Mouse (Mus musculus) stomach, embryonic 16.5 days (tissue): ENCODE measurements around the gene Efna1. TPM values are rescaled to one million over a fixed set of nuclear protein-coding genes. Genes with fewer than 3 reads are reported as not detected.

Experiments used
- ATAC-seq: fragments of 200-750 bp; cut with Nextera tagmentation; 2 replicates; pipeline ENCODE4 v1.8.0; 2017; ENCODE audit warnings: moderate number of reproducible peaks, moderate TSS enrichment; ENCODE audit not compliant: insufficient read depth, low FRiP score
- H3K27ac ChIP-seq: fragments of 300-500 bp; sonication (generic); 2 replicates; pipeline ENCODE4 v1.5.1; 2014; ENCODE audit warnings: low read length
- H3K27me3 ChIP-seq: fragments of 300-500 bp; sonication (generic); 2 replicates; pipeline ENCODE4 v1.6.1; 2014; ENCODE audit warnings: low read length, control low read depth, mixed read lengths; ENCODE audit not compliant: control insufficient read depth, insufficient read depth
- H3K36me3 ChIP-seq: fragments of 300-500 bp; sonication (generic); 2 replicates; pipeline ENCODE4 v1.6.1; 2014; ENCODE audit warnings: low read length; ENCODE audit not compliant: control insufficient read depth, insufficient read depth
- H3K4me1 ChIP-seq: fragments of 300-500 bp; sonication (generic); 2 replicates; pipeline ENCODE4 v1.6.1; 2014; ENCODE audit warnings: low read length, control low read depth, mixed read lengths; ENCODE audit not compliant: control insufficient read depth, insufficient read depth
- H3K4me2 ChIP-seq: fragments of 300-500 bp; sonication (generic); 2 replicates; pipeline ENCODE4 v1.6.1; 2014; ENCODE audit warnings: low read depth, low read length, mixed read lengths
- H3K4me3 ChIP-seq: fragments of 300-500 bp; sonication (generic); replicated peaks from 2 replicates; pipeline ENCODE4 v1.5.1; 2014; ENCODE audit warnings: mild to moderate bottlenecking, low read length
- H3K9ac ChIP-seq: fragments of 300-500 bp; sonication (generic); 2 replicates; pipeline ENCODE4 v1.6.1; 2014; ENCODE audit warnings: low read length
- H3K9me3 ChIP-seq: fragments of 300-500 bp; sonication (generic); replicated peaks from 2 replicates; pipeline ENCODE4 v1.6.1; 2016; ENCODE audit warnings: low read length, control low read depth; ENCODE audit not compliant: control insufficient read depth
- WGBS: fragments of 180-500 bp; shearing (Covaris S2); extraction: QIAGEN DNeasy Blood & Tissue Kit; methylation state at CpG from one replicate; pipeline ENCODE4 v1.1.7; 2014; 5-methylcytosine and 5-hydroxymethylcytosine counted together
- polyA plus RNA-seq: library from polyadenylated mRNA; unstranded; fragments of >200 nt; fragmentation: Nextera tagmentation; extraction: Ambion mirVana; gene quantifications from 2 replicates; pipeline ENCODE4 v1.2.1, GENCODE M21; 2015

Efna1 gene
- polyA plus RNA-seq, 1 experiment from 2014 or later: 41.5 TPM

GRCm38 (mm10) chr3:89232614-89233013, 48.3 kb downstream of the Efna1 start:
- Histone ChIP-seq H3K27me3 (no peaks in the 10 kb centered on the region), H3K9me3 (no peaks in the 10 kb centered on the region), H3K4me3 (peak overlapping the region; percentile 12; the same call in 1 of the 2 replicates), H3K36me3 (no peaks in the 10 kb centered on the region), H3K4me1 (peaks cover 24% of the 10 kb centered on the region), H3K9ac (peak overlapping the region; percentile 56; the same call in 1 of the 2 replicates), H3K4me2 (peak overlapping the region; percentile 85), H3K27ac (peak overlapping the region; percentile 77)
- 51% methylated on average over 6 of the region's 6 CpGs for WGBS
- peak; percentile 18; the same call in 1 of the 2 replicates for ATAC-seq

GRCm38 (mm10) chr3:89231772-89232275, 49.1 kb downstream of the Efna1 start:
- peaks cover 30% of the 10 kb centered on the region for H3K4me1 ChIP-seq
- H3K4me3 ChIP-seq: peak overlapping the region; percentile 52
- 68% methylated on average over 16 of the region's 16 CpGs for whole genome bisulfite sequencing
- peak overlapping the region; percentile 24 for H3K9ac ChIP-seq
- H3K27me3 ChIP-seq: no peaks in the 10 kb centered on the region
- no peak for ATAC-seq
- H3K9me3 ChIP-seq: no peaks in the 10 kb centered on the region
- peak overlapping the region; percentile 77 for H3K27ac ChIP-seq
- no peaks in the 10 kb centered on the region for H3K36me3 ChIP-seq
- peak overlapping the region; percentile 85 for H3K4me2 ChIP-seq

DNA sequence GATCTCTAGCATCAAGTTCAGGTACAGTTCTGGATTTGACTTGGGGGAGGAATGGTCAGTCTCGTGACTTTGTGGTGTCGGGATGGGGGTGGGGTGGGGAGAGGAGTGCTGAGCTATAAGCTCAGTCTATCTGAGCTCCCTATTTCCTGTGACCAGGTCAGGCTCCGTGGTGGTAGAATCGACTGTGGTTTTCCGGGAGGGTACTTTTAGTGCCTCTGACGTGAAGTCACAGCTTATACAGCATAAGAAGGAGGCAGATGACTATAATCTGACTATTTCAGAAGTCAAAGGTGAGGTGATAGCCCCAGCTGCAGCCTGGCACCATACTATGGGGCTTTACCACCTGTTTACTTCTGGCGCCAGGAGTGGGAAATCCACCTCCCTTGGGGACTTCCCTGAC, 49.6 kb downstream of the Efna1 start:
- no peaks in the 10 kb centered on the region for H3K9me3 ChIP-seq
- peaks cover 35% of the 10 kb centered on the region for H3K4me1 ChIP-seq
- H3K4me3 ChIP-seq: peak overlapping the region; percentile 52
- H3K27me3 ChIP-seq: no peaks in the 10 kb centered on the region
- peak overlapping the region; percentile 85 for H3K4me2 ChIP-seq
- peak overlapping the region; percentile 77 for H3K27ac ChIP-seq
- H3K9ac ChIP-seq: peak overlapping the region; percentile 24
- 53% methylated on average over 7 of the region's 7 CpGs for WGBS
- no peaks in the 10 kb centered on the region for H3K36me3 ChIP-seq
- no peak for ATAC-seq

GRCm38 (mm10) chr3:89230561-89230960, 50.4 kb downstream of the Efna1 start:
- no peak overlapping the region for H3K27ac ChIP-seq
- peak overlapping the region; percentile 20; the same call in 1 of the 2 replicates for H3K9ac ChIP-seq
- ATAC-seq: no peak
- 70% methylated on average over 2 of the region's 2 CpGs for WGBS
- peak overlapping the region; percentile 85 for H3K4me2 ChIP-seq
- no peaks in the 10 kb centered on the region for H3K9me3 ChIP-seq
- no peaks in the 10 kb centered on the region; the same call in 1 of the 2 replicates for H3K27me3 ChIP-seq
- peaks cover 42% of the 10 kb centered on the region for H3K4me1 ChIP-seq
- H3K36me3 ChIP-seq: no peaks in the 10 kb centered on the region
- H3K4me3 ChIP-seq: peak overlapping the region; percentile 52

DNA sequence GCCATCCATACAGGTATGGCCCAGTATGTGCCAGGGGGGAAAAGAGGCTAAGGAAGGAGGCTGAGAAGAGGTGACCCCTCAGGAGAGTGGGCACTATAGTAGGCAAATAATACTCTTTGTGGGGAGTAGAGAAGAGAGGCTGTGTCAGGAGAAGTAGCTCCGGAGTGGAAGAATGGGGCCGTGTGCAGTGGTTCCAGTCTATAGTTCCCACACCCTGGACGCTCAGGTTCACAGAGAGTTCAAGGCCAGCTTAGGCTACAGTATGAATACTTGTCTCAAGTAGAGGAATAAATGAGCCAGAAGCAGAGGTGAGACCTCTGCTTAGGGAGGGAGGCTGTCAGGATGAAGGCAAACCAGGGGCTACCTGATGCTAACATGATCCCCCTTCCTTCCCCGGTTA, 51.7 kb downstream of the Efna1 start:
- Histone ChIP-seq H3K9me3 (no peaks in the 10 kb centered on the region), H3K4me2 (peak overlapping the region; percentile 85), H3K4me3 (peak overlapping the region; percentile 52), H3K27ac (peak overlapping the region; percentile 83), H3K27me3 (no peaks in the 10 kb centered on the region; the same call in 1 of the 2 replicates), H3K4me1 (peaks cover 40% of the 10 kb centered on the region), H3K36me3 (no peaks in the 10 kb centered on the region), H3K9ac (peak overlapping the region; percentile 69)
- no peak for ATAC-seq
- 36% methylated on average over 4 of the region's 4 CpGs for WGBS

DNA sequence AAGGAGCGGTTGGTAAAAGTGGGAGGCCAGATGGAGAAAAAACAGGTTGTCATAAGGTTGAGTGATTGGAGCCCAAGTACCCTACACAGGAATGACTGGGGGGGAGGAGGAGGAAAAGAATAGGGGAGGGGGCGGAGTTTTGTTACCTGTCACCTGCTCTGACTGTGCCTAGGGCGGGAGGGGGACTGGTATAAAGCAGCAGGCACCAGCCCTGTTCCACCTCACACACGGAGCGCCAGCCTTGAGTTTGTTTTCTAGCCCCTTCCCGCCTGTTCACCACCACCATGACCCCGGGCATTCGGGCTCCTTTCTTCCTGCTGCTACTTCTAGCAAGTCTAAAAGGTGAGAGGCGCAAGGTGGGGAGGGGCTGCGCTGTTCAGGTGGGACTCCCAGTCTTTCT, 52.1 kb downstream of the Efna1 start, which contains the start of gene Muc1:
Gene Muc1, plus strand, starts transcription at position 222 of the 400 bp plus-strand sequence.
- H3K27me3 ChIP-seq: no peaks in the 10 kb centered on the region; the same call in 1 of the 2 replicates
- H3K4me2 ChIP-seq: peak within 1 kb of the TSS; percentile 85
- peak; percentile 52 for ATAC-seq
- WGBS: 25% methylated on average over 10 of the region's 10 CpGs
- H3K9ac ChIP-seq: peak within 1 kb of the TSS; percentile 69
- no peaks in the 10 kb centered on the region for H3K9me3 ChIP-seq
- no peaks in the 10 kb centered on the region for H3K36me3 ChIP-seq
- peaks cover 36% of the 10 kb centered on the region for H3K4me1 ChIP-seq
- peak within 1 kb of the TSS; percentile 83 for H3K27ac ChIP-seq
- H3K4me3 ChIP-seq: peak within 1 kb of the TSS; percentile 52

GRCm38 (mm10) chr3:89228180-89228549, 52.8 kb downstream of the Efna1 start:
- no peaks in the 10 kb centered on the region for H3K9me3 ChIP-seq
- peak; percentile 46; the same call in 1 of the 2 replicates for ATAC-seq
- peak overlapping the region; percentile 52 for H3K4me3 ChIP-seq
- H3K9ac ChIP-seq: peak overlapping the region; percentile 69
- peak overlapping the region; percentile 83 for H3K27ac ChIP-seq
- peak overlapping the region; percentile 85 for H3K4me2 ChIP-seq
- no peaks in the 10 kb centered on the region; the same call in 1 of the 2 replicates for H3K27me3 ChIP-seq
- H3K36me3 ChIP-seq: no peaks in the 10 kb centered on the region
- under 1% methylated on average over 20 of the region's 20 CpGs for WGBS
- peaks cover 31% of the 10 kb centered on the region for H3K4me1 ChIP-seq

- peak; percentile 79 for ATAC-seq
- no peaks in the 10 kb centered on the region for H3K9me3 ChIP-seq
- 4% methylated on average over 41 of the region's 41 CpGs for WGBS
- peak overlapping the region; percentile 83 for H3K27ac ChIP-seq
- H3K36me3 ChIP-seq: no peaks in the 10 kb centered on the region
- peak overlapping the region; percentile 85 for H3K4me2 ChIP-seq
- H3K9ac ChIP-seq: peak overlapping the region; percentile 60
- H3K27me3 ChIP-seq: no peaks in the 10 kb centered on the region; the same call in 1 of the 2 replicates
- H3K4me1 ChIP-seq: peaks cover 28% of the 10 kb centered on the region
- peak overlapping the region; percentile 52 for H3K4me3 ChIP-seq
These were observed 53.4 kb downstream of the Efna1 start for GRCm38 (mm10) chr3:89227307-89228179.

- ATAC-seq: no peak
- WGBS: 3% methylated on average over 21 of the region's 21 CpGs
- H3K9me3 ChIP-seq: no peaks in the 10 kb centered on the region
- H3K27me3 ChIP-seq: no peaks in the 10 kb centered on the region; the same call in 1 of the 2 replicates
- peaks cover 28% of the 10 kb centered on the region for H3K4me1 ChIP-seq
- H3K4me3 ChIP-seq: peak within 1 kb of the TSS; percentile 52
- H3K4me2 ChIP-seq: peak within 1 kb of the TSS; percentile 85
- H3K36me3 ChIP-seq: no peaks in the 10 kb centered on the region
- peak within 1 kb of the TSS; percentile 83 for H3K27ac ChIP-seq
- peak within 1 kb of the TSS; percentile 60 for H3K9ac ChIP-seq
These were observed 54.0 kb downstream of the Efna1 start, which contains the start of gene Mtx1 for GRCm38 (mm10) chr3:89226900-89227299. Gene Mtx1, minus strand, starts transcription at chr3:89227088.
